Mouse (Mus musculus) stomach, postnatal 0 days (tissue): ENCODE measurements at regions not wholly inside any gene's neighbourhood (a gene's known extent, or its start where the extent isn't known, plus 50 kb on each side); places are given as distances from the start of the nearest gene placed in this dataset.

Experiments used
- CTCF ChIP-seq: IDR thresholded peaks from 2 replicates; pipeline ENCODE4 v1.5.1; 2016; ENCODE audit warnings: antibody characterized with exemption, low read depth, mild to moderate bottlenecking, moderate library complexity
- EP300 ChIP-seq: optimal IDR thresholded peaks from 2 replicates; pipeline ENCODE3; 2016; ENCODE audit warnings: antibody characterized with exemption

DNA sequence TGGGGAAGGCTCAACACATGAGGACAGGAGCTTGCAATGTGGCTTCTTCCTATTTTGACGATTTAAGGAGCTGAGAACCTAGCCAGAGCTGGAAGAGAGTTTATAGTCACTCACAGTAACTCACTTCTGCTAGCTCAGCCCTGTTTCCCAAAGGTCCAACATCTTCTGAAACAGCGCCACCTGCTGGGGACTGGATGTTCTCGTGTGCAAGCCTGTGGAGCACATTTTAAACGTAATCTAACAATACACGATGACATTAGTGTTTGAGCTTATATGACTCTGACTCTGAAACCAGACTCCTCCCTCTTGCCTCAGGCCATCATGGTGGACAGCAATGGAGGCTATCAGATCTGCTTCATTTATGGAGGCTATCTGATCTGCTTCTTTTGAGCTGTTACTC is 207.7 kb downstream of the Cxcl12 start:
- TF ChIP-seq CTCF (peak; percentile 49), EP300 (no peak)
